Mouse (Mus musculus): ENCODE measurements around the gene Slc10a1. TPM values are rescaled to one million over a fixed set of nuclear protein-coding genes. Genes with fewer than 3 reads are reported as not detected.

The Slc10a1 gene
- total RNA-seq, 2 experiments from 2014 or later, result not detected

DNA sequence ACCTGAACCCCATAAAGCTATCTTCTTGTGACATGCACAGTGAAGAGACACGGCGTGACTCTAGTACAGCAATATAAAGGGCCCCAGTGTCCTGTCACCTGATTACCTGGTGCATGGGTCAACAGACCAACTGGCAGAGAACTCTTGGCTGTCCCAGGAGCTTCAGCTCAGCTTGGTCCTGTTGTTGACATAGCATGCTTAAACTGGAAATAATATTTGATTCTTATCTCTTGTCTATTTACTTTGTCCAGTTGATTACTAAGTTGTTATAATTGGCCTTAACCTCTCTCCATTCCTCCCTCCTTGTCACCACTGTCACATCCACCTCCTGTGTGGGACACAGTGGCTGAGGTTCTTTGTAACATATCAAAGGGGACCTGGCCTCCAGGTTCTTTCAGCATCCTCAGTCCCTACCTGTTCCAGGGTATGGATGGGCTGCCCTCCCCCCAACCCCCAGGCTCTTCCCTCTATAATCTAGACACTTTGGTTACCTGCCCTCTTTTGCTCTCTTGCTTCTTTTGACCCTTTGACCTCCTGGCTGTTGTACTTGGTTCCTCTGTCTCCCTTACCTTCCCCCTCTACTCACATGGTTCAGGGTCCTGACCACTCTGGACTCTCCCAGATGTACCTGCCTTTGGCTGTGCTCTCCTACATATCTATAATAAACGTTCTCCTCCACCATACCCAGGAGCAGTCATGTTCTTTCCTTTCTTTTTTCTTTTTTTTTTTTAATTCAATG, 36.9 kb downstream of the Slc10a1 start:
- DNase-seq (ENCODE audit: extremely low spot score in 1 of 2, low spot score in 1 of 2), result no peak

DNA sequence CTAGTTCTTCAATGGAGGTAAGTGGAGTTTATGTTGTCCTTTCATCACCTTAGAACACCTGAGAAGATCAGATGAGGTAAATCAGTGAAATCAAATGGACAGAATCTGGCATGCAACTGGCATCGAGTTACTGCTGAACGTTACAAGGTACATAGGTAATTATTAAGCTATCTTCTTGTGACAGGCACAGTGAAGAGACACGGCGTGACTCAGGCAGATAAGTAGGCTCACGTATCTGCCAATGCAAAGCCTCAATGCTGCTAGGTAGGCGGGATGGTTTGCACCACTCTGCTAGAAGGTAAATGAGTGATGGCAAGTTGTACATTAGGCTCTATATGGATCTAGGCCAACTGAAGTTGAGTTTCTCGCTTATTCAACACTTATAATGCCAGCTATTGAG, 38.4 kb downstream of the Slc10a1 start:
- DNase-seq (ENCODE audit: extremely low spot score in 1 of 2, low spot score in 1 of 2), result no peak

DNA sequence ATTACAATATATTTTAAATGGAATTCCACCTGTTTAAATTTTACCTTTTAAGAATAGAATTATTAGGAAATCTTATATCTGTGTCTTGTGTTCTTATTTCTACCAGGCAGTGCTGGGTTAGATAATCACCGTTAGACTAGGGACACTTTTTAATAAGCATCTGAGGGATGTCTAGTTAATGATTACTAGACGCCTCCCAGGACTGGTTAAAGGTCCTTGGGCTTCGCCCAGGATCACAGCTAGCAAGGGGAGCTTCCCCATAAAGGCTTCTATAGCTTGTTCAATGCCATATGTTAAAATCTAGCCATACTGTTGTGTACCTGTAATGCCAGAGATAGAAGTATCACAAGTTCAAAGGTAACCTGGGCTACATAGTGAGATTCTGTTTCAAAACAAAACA, 39.6 kb downstream of the Slc10a1 start:
- no peak for DNase-seq (ENCODE audit: extremely low spot score in 1 of 2, low spot score in 1 of 2)

DNA sequence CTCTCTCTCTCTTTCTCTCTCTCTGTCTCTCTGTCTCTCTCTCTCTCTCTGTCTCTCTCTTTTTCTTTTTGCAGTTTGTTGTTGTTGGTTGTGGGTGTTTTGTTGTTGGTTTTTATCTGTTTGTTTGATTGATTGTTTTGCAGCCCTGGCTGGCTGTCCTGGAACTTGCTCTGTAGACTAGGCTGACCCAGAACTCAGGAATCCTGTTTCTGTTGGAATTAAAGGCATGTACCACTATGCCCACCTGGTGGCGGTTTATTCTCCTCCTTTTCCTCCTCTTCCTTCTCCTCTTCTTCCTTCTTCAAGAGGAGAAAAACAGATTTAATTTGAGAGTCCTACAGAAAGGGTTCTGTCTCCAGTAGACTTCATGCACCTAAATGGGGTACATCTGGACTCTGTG, 41.0 kb downstream of the Slc10a1 start:
- DNase-seq (ENCODE audit: extremely low spot score in 1 of 2, low spot score in 1 of 2), result no peak

DNA sequence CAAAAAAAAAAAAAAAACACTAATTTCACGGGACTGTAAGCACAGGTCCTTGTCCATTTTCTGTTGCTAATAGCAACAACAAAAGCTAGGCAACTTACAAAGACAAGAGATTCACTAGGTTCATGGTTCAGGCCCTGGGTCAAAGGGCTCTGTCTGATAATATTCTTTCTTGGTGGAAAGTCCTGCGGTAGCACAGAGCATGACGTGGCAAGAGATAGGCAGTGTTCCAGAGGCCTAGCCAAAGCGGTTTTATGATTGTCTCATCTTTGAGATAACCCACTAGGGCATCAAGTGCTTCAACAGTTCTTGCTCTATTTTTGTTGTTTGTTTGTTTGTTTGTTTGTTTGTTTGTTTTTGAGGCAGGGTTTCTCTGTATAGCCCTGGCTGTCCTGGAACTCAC, 42.0 kb downstream of the Slc10a1 start:
- no peak for DNase-seq (ENCODE audit: extremely low spot score in 1 of 2, low spot score in 1 of 2)

DNA sequence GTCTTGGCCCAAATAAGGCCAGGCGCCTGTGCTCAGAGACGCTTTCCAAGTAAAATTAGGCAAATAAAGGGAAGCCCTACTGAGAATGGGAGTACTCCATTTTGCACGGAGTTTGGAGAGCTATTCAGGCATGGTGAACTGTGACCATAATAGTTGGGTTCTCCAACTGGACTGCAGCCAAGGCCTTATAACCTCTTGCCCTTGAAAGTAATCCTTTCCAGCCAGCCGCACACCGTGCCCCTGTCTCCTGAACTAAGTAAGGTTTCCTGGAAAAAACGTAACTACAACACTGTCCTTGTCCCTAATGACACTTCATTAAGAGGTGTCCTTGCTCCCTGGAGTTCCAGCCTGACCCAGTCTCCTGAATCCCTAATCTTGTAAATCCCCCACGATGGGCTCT, 42.6 kb downstream of the Slc10a1 start:
- DNase-seq (ENCODE audit: extremely low spot score in 1 of 2, low spot score in 1 of 2), result no peak

DNA sequence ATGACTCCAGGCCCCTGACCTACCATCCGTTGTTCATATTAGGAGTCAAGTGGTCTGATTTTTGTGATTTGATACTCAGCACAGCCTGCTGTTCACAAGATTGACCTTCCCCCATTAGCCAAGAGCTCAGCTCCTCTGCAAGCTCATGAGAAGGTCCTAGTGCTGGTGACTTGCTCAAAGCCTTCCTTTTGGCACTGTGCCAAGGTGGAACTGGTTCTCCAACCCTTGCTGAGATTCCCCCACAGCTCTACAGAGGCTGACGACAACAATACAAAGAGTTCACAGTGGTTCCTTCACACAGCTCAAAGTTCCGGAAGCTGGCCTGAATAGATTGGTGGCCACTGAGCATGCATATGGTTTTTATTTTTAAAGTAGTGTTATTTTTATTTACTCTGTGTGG, 44.3 kb downstream of the Slc10a1 start:
- no peak for DNase-seq (ENCODE audit: extremely low spot score in 1 of 2, low spot score in 1 of 2)

DNA sequence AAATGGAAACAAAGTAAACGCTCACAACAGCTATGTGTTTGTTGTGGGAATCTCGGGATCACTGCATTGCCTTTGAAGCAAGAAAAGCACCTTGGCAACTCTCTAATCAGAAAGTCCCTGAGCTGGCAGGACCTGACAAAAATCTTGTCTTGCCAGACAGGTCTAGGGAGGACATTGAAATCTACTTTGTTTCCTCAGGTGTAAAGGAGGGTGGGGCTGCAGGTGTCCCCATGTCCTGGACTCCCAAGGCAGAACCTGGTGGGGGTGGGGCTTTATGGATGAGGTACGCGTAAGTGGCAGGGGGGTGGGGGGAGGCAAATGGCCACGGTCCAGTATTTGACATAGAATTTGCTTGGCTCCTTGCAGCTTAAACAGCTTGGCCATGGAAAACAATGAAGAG, 44.9 kb downstream of the Slc10a1 start:
- no peak for DNase-seq (ENCODE audit: extremely low spot score in 1 of 2, low spot score in 1 of 2)

DNA sequence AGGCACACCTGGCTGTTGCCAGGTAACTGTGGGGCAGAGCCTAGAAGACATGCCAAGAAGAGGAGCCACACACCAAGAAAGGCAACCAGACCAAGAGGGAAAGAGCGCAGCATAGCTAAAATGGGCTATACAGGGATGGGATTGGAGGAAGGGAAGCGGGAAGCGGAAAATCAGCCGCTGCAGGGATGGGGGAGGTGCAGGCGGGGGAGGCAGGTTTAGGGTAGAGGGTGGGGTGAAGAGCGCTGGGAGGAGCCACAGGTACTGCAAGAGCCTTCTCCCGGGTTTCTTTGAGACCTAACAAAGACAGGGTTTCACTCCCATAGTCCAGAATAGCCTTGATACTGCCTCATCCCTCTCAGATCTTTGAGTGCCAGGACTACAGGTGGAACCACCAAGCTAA, 45.6 kb downstream of the Slc10a1 start:
- no peak for DNase-seq (ENCODE audit: extremely low spot score in 1 of 2, low spot score in 1 of 2)

DNA sequence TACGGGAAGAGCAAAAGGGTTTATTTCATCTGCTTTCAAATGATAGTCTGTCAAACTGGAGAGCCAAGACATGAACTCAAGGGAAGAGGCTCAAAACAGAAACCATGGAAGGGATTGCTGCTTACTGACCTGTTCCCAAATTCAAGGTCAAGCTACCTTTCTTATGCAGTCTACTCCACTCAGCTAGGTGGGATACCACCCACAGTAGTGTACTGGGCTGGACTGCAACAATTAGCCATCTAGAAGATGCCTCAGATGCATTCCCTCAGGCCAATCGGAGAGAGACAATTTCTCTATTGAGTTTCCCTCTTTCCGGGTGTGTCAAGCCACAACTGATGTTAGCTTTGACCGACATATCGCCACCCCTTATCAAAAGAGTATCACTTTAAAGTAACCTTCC, 47.2 kb downstream of the Slc10a1 start:
- DNase-seq (ENCODE audit: extremely low spot score in 1 of 2, low spot score in 1 of 2), result no peak

DNA sequence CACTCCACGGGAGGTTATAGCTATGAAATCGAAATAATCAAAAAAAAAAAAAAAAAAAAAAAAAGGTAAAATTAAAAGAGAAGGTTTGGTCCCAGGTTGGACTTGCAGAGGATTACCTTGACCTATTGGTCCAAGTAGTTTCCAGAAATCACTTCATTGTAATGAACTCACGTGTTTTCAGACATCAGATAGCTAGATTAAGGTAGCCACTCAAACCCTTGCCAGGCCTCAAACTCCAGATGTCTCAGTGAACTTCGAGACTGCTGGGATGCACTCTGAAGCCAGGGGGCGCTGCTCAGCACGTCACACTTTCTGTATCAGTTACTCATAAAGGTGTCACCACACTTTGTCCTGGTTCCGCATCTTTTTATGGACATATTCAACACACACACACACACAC, 50.7 kb downstream of the Slc10a1 start:
- DNase-seq (ENCODE audit: extremely low spot score in 1 of 2, low spot score in 1 of 2), result no peak

DNA sequence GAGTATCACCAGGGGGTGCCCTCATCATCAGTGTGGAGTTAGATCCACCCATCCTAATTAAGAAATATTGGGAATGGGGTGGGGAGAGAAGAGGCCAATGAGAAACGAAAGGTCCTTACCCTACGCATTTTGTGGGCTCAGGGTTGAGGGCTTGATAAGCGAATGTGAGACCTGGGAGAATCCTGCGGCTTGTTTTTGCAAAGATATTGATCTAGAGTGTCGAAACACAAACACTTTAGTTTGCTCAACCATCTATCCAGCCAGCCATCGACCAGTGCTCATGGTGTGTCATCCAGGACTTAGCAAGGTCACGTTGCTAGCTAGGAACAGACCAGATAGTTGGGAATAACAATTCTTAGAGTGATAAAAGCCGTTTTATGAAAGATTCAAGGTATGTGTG, 58.9 kb downstream of the Slc10a1 start:
- DNase-seq (ENCODE audit: extremely low spot score in 1 of 2, low spot score in 1 of 2), result no peak

Other genes with a start within 250 kb of the Slc10a1 start
- 10 to 100 TPM; 17.6 to 19.2 TPM for gene Ccdc177, start 208.0 kb downstream of the Slc10a1 start, total RNA-seq (2021)
- 10 to 100 TPM; 59.9 to 64.5 TPM for gene Susd6, start 178.2 kb downstream of the Slc10a1 start, total RNA-seq (2021)
- 100 to 1,000 TPM; 240 to 377 TPM for gene Srsf5, start 23.2 kb downstream of the Slc10a1 start, total RNA-seq (2021)
- gene Smoc1, start 58.1 kb upstream of the Slc10a1 start, total RNA-seq (2021), result 1 to 10 TPM; 5.9 to 7.6 TPM

Data from layer of hippocampus, postnatal 25 days (tissue).